Mouse (Mus musculus) olfactory bulb, adult 2 months (tissue): ENCODE results near the gene St3gal3. TPM values are rescaled to one million over a fixed set of nuclear protein-coding genes. Genes with fewer than 3 reads are reported as not detected.
A peak's percentile ranks its signal among the peaks of the same experiment; 100 is the strongest.

Source experiments
- H3K27ac ChIP-seq: fragments of 200-500 bp; 2 replicates; pipeline ENCODE4 v1.5.1; 2012; ENCODE audit warnings: low read depth, low read length; ENCODE audit not compliant: insufficient read depth
- H3K4me1 ChIP-seq: fragments of 200-500 bp; 2 replicates; pipeline ENCODE4 v1.6.1; 2012; ENCODE audit warnings: low read length; ENCODE audit not compliant: control insufficient read depth, insufficient read depth
- H3K4me3 ChIP-seq: fragments of 200-500 bp; 2 replicates; pipeline ENCODE4 v1.5.1; 2012; ENCODE audit warnings: mild to moderate bottlenecking, low read depth, low read length, moderate library complexity; ENCODE audit not compliant: insufficient read depth
- CTCF ChIP-seq: fragments of 200-500 bp; IDR thresholded peaks from 2 replicates; pipeline ENCODE4 v1.5.1; 2012; ENCODE audit warnings: low read depth, mild to moderate bottlenecking, low read length, moderate library complexity; ENCODE audit not compliant: insufficient read depth
- POLR2A ChIP-seq: fragments of 200-500 bp; IDR thresholded peaks from 2 replicates; pipeline ENCODE4 v1.6.1; 2012; ENCODE audit warnings: mild to moderate bottlenecking, low read depth, low read length, moderate library complexity; ENCODE audit not compliant: insufficient read depth
- WGBS: fragments of 180-500 bp; shearing (Covaris S2); methylation state at CpG from one replicate; pipeline ENCODE4 v1.1.7; 2018; 5-methylcytosine and 5-hydroxymethylcytosine counted together
- polyA plus RNA-seq: library from polyadenylated mRNA; stranded (reverse); fragments of >200 nt; gene quantifications from 2 replicates; pipeline ENCODE4 v1.2.4, GENCODE M21; 2012; ENCODE audit warnings: low replicate concordance; ENCODE audit not compliant: missing spikeins, insufficient read depth, insufficient read length

Gene St3gal3
- polyA plus RNA-seq, 1 experiment = not detected

- H3K4me3 ChIP-seq = no peak overlapping the region
- no peak overlapping the region for H3K27ac ChIP-seq
- TF ChIP-seq CTCF = no peak
- TF ChIP-seq POLR2A = no peak
- WGBS = 92% methylated on average over 8 of the region's 8 CpGs
- H3K4me1 ChIP-seq = no peaks in the 10 kb centered on the region
Observed at GRCm38 (mm10) chr4:118099637-118100364, 34.9 kb downstream of the St3gal3 start.

DNA sequence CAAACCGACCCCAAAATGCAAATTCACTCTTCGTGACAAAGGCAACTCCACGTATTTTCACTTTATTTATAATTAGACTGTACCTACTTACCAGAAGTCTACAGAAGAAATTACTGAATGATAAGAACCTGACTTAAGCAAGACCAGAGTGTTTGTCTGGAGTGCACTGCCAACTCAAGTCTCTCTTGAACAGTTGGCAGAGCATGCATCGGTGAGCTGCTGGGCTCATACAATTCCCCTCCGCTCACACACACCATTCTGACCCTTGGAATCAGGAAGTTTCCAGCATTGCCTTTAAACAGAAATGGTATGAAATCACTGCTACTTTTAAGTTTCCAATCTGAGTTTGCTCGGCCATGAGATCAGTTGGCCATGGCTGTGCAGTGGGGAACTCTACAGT lies 36.1 kb downstream of the St3gal3 start:
- Histone ChIP-seq H3K4me3 (no peak overlapping the region), H3K27ac (no peak overlapping the region), H3K4me1 (no peaks in the 10 kb centered on the region)
- 87% methylated on average over 6 of the region's 6 CpGs for WGBS
- TF ChIP-seq POLR2A = no peak
- TF ChIP-seq CTCF = no peak

GRCm38 (mm10) chr4:118096069-118096468 lies 38.6 kb downstream of the St3gal3 start:
- no peak overlapping the region for H3K4me3 ChIP-seq
- WGBS = 73% methylated on average over 6 of the region's 6 CpGs

DNA sequence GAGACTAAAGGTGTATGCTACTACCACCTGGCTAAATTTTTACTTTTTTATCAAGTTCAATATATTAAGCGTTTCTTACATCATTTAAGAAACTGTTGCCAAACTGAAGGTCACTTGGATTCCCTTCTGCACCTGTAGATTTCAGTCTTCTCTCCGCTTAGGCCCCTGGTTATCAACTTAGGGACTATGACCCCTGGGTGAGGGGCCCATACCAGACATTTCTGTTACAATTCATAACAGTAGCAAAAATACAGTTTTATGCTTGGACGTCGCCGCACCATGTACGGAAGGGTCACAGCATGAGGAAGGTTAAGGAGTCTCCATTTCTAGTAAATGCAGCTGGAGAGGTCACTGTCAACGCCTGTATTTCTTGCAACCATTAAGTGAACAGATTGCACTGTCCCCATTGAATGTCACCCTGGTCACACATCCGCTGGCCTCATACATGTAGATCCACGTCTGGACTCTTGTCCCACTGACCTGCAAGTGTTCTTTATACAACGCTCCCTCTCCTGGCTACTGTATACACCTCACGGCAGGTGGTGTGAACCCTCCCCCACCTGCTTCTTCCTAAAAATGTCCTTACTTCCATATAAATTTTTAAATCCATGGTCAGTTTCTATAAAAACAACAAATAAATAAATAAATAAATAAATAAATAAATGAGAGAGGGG lies 41.8 kb downstream of the St3gal3 start:
- H3K27ac ChIP-seq = no peak overlapping the region
- no peak overlapping the region for H3K4me3 ChIP-seq
- peaks cover 6% of the 10 kb centered on the region; the same call in 1 of the 2 replicates for H3K4me1 ChIP-seq
- 95% methylated on average over 11 of the region's 11 CpGs for WGBS
- TF ChIP-seq POLR2A (no peak), CTCF (no peak)

More at GRCm38 (mm10) chr4:118096069-118096468, 38.6 kb downstream of the St3gal3 start:
- H3K27ac ChIP-seq = no peak overlapping the region
- no peaks in the 10 kb centered on the region for H3K4me1 ChIP-seq
- TF ChIP-seq POLR2A (no peak), CTCF (no peak)

DNA sequence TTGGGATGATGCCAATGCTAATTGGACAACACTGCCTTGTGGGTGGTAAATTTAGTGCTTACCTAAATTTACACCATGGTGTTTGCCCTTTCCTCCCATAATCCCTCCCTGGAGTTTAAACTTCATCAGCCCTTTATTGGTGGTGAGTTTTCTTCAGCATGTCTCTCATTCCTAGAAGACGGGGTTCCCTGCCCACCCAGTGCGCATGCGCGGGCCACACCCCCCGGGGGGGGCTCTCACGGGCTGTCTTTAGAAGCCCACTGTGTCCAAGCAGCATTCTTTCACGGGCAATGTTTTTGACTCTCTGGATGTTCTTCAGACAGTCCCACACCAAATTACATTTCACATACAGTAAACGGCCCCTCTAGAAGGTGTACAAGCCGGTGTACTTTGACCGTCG lies 44.3 kb downstream of the St3gal3 start:
- 86% methylated on average over 11 of the region's 11 CpGs for WGBS
- TF ChIP-seq POLR2A (no peak), CTCF (no peak)
- H3K4me3 ChIP-seq = no peak overlapping the region

DNA sequence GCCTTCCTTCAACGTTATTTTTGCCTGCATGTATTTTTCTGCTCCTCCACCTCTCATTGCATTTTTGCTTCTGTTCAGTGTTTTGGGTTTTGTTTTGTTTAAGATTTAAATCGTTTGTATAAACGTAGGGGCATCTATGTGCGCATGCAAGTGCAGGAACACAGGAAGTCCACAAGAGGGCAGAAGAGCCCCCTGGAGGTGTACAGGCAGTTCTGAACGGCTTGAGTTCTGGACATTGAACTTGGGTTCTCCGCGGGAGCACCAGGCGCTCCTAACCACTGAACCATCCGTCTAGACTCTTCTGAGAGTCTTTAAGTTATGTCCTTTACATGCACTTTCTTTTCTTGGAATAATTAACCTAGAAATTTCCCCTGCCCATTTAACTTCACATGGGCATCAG lies 44.8 kb downstream of the St3gal3 start:
- WGBS = 36% methylated on average over 9 of the region's 9 CpGs
- Histone ChIP-seq H3K27ac (no peak overlapping the region), H3K4me3 (no peak overlapping the region), H3K4me1 (peaks cover 6% of the 10 kb centered on the region; the same call in 1 of the 2 replicates)
- TF ChIP-seq CTCF (0 out of 2 replicates have a peak, but pooled peaks have one; percentile 23), POLR2A (no peak)

More for the DNA sequence above, 44.3 kb downstream of the St3gal3 start:
- no peak overlapping the region for H3K27ac ChIP-seq
- peaks cover 6% of the 10 kb centered on the region; the same call in 1 of the 2 replicates for H3K4me1 ChIP-seq

DNA sequence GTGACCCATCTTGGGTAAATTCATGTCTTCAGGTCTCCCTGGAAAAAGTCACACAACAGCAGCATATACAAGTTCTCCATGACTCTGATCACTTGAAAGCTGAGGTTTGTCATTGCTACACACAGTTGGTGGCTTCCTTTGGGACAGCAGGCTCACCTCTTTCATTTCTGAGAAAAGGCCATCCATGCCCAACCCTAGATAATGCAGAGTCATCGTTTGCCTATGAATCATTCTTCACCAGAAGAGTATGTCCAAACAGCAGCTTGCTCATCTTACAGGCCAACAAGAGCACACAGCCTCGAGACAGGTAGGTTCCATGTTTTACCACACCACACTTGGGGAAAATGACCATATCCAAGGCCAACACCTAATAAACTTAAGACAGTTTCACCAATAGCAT lies 45.9 kb downstream of the St3gal3 start:
- WGBS = 68% methylated on average over 2 of the region's 2 CpGs
- Histone ChIP-seq H3K4me3 (no peak overlapping the region), H3K27ac (no peak overlapping the region), H3K4me1 (peaks cover 6% of the 10 kb centered on the region; the same call in 1 of the 2 replicates)
- TF ChIP-seq POLR2A (no peak), CTCF (no peak)

GRCm38 (mm10) chr4:118085025-118085424 lies 49.7 kb downstream of the St3gal3 start:
- Histone ChIP-seq H3K4me3 (no peak overlapping the region), H3K4me1 (peaks cover 11% of the 10 kb centered on the region), H3K27ac (no peak overlapping the region)
- WGBS = 76% methylated on average over 4 of the region's 4 CpGs
- no peak for TF ChIP-seq CTCF
- no peak for TF ChIP-seq POLR2A
